ENCODE assay signal across 26 mouse cellular contexts in genomic region chr19:40841083-40841482, GRCm38 (mm10).
"Had no signal": no experiment of that assay in that cellular context is flagged by ENCODE, and none has a peak within 500 bp of the region (broad histone marks: within the 10 kb centered on the region; RNA-seq: fewer than 3 reads in every experiment).

No protein-coding gene starts in this region.

- H3K4me2 ChIP-seq: heart, embryonic 12.5 days; hindbrain, embryonic 12.5 days; hindbrain, embryonic 14.5 days; intestine, embryonic 15.5 days; limb, embryonic 12.5 days; liver, embryonic 11.5 days; liver, embryonic 13.5 days had no signal

- H3K4me1 ChIP-seq: heart, embryonic 10.5 days; hindbrain, embryonic 10.5 days; hindbrain, embryonic 12.5 days; intestine, embryonic 15.5 days; limb, embryonic 10.5 days; limb, embryonic 12.5 days; liver, embryonic 13.5 days had no signal

- DNase-seq: gastrocnemius, adult 2 months; gastrocnemius, postnatal 10 days; gastrocnemius, postnatal 25 days; heart, postnatal 10 days; heart, postnatal 4 days; kidney, adult 18-20 months; kidney, adult 8-10 months; kidney, postnatal 14 days; liver; liver, embryonic 13.5 days had no signal

- H3K27ac ChIP-seq: gastrocnemius, adult 2 months; heart, embryonic 10.5 days; hindbrain, embryonic 10.5 days; hindbrain, embryonic 12.5 days; hindbrain, embryonic 14.5 days; intestine, embryonic 15.5 days; kidney, postnatal 0 days; layer of hippocampus, adult 2 months; left cerebral cortex, adult 2 months; limb, embryonic 10.5 days; limb, embryonic 12.5 days; liver, embryonic 13.5 days had no signal

- H3K9me3 ChIP-seq: heart, embryonic 10.5 days; heart, embryonic 12.5 days; hindbrain, embryonic 10.5 days; hindbrain, embryonic 12.5 days; intestine, embryonic 15.5 days; limb, embryonic 10.5 days; limb, embryonic 12.5 days; liver, embryonic 13.5 days had no signal

- H3K4me3 ChIP-seq: gastrocnemius, adult 2 months; heart, embryonic 10.5 days; heart, embryonic 12.5 days; hindbrain, embryonic 10.5 days; hindbrain, embryonic 12.5 days; intestine, embryonic 15.5 days; layer of hippocampus, adult 2 months; left cerebral cortex, adult 2 months; limb, embryonic 10.5 days; limb, embryonic 12.5 days; liver, embryonic 13.5 days had no signal

- H3K27me3 ChIP-seq: heart, embryonic 12.5 days; hindbrain, embryonic 12.5 days; intestine, embryonic 15.5 days; limb, embryonic 12.5 days; liver, embryonic 13.5 days had no signal

- H3K9ac ChIP-seq: heart, embryonic 12.5 days; hindbrain, embryonic 12.5 days; hindbrain, embryonic 14.5 days; intestine, embryonic 15.5 days; limb, embryonic 12.5 days; liver, embryonic 13.5 days had no signal

- ATAC-seq: forebrain, embryonic 16.5 days; hindbrain, embryonic 16.5 days; inflammation-experienced regulatory T-cells, adult 6 months; intestine, embryonic 15.5 days; intestine, postnatal 0 days had no signal
